Mouse (Mus musculus) large intestine, adult 2 months (tissue): ENCODE data around the gene Ranbp17. TPM values are rescaled to one million over a fixed set of nuclear protein-coding genes. Genes with fewer than 3 reads are reported as not detected.

Experiments
- DNase-seq: peaks from one replicate; pipeline ENCODE4 v3.0.0-alpha.2; 2012; ENCODE audit warnings: low read depth, low spot score
- WGBS: fragments of 180-500 bp; shearing (Covaris S2); methylation state at CpG from one replicate; pipeline ENCODE4 v1.1.7; 2018; 5-methylcytosine and 5-hydroxymethylcytosine counted together
- polyA plus RNA-seq: library from polyadenylated mRNA; depleted of rRNA; stranded (reverse); fragments of >200 nt; gene quantifications from 2 replicates; pipeline ENCODE4 v1.2.3, GENCODE M21; 2012; rRNA removed

The Ranbp17 gene
- polyA plus RNA-seq, 1 experiment = 0.29 TPM

DNA sequence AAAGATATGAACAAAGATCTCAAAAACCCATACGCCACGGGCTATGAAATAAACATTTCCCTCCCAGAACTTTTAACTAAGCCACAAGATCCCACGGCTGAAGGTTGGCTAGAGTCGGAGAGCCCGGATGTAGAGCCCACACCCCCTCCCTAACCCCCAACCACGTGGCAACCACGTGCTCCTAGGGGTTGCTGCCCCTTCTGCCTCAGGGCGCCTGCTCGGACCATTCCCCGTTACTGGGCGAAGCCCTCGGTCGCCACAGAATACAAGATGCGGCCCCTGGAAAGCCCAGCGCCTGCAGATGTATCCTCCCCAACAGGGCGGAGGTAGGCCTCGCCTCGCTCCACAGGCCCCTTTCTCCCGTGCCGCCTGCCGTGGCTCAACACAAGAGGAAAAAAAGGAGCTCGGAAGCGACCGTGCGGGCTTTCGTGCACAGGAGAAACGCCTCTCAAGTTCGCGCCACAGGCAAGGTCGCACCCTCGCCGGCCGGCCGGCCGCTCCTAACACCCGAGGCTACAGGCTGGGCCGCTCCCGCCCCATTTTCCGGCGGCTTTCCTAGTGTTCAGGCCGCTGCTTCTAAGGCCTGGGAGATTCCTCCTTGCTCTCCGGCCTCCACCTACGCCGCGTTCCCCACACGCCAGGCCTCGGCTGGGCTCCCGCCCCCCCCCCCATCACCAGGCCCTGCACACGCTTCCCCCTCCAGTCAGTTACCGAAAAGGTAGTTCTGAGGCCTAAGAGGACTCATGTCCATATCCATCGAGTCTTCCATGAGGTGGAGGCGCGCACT is 351.1 kb downstream of the Ranbp17 start:
- WGBS = 2% methylated on average over 53 of the region's 53 CpGs

More for the DNA sequence above, 351.1 kb downstream of the Ranbp17 start:
- DNase-seq = no peak

Other genes with a start within 250 kb of the Ranbp17 start
- 0.26 TPM in 1 of 2 replicates, not detected in the other for gene Gm12117, start 237.0 kb downstream of the Ranbp17 start, polyA plus RNA-seq
- gene Gabrp, start 65.2 kb upstream of the Ranbp17 start, polyA plus RNA-seq = 0.04 TPM in 1 of 2 replicates, not detected in the other
- gene D130052B06Rik, start 85.6 kb upstream of the Ranbp17 start, polyA plus RNA-seq = not detected in 2 replicates